Mouse (Mus musculus) cortical plate, adult 2 months (tissue): Measurements from ENCODE around the gene Pmepa1.

ENCODE experiments used
- CTCF ChIP-seq: fragments of 200-500 bp; IDR thresholded peaks from 2 replicates; pipeline ENCODE4 v1.5.1; 2011; ENCODE audit warnings: mild to moderate bottlenecking, control low read depth, low read length; ENCODE audit not compliant: insufficient read depth; ENCODE audit errors: extremely low read depth
- POLR2A ChIP-seq: fragments of 200-500 bp; IDR thresholded peaks from 2 replicates; pipeline ENCODE4 v1.6.1; 2011; ENCODE audit warnings: mild to moderate bottlenecking, low read length, control low read depth; ENCODE audit not compliant: insufficient read depth; ENCODE audit errors: extremely low read depth

DNA sequence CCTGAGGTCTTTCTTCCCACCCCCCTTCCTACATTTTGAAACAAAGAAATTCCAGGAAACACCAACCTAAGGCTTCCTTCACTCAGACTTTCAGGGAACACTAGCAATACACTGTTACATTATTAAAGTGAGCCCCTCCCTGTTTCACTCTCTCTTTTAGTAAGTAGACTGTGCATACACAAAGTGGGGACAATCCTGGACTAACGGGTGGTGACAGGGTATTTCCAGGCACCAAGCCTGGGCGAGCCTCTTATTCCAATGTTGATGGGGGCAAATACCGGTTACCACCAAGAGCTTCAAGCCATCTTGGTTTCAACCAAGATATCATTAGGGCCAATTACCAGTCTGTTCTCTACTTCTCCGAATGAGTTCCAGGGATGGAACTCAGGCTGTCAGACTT is 2.4 kb downstream of the Pmepa1 start:
- TF ChIP-seq CTCF (no peak), POLR2A (no peak)
